Mouse (Mus musculus): ENCODE measurements around the gene Ddx19a.
"Not testable (repeated sequence)": the region's sequence is repeated elsewhere in the genome, so short reads cannot be mapped to it uniquely, and the experiment has no call there.

Gene Ddx19a

GRCm38 (mm10) chr8:110938882-110939589 lies 58.6 kb downstream of the Ddx19a start:
- intact Hi-C loops (cut with DNase I), result no loop called here

GRCm38 (mm10) chr8:110936217-110936616 lies 61.4 kb downstream of the Ddx19a start:
- intact Hi-C loops (cut with DNase I), result no loop called here

GRCm38 (mm10) chr8:110933272-110933671 lies 64.3 kb downstream of the Ddx19a start:
- intact Hi-C loops (cut with DNase I), result no loop called here

- intact Hi-C loops (cut with DNase I), result no loop called here
Measured at GRCm38 (mm10) chr8:110932444-110932843, 65.2 kb downstream of the Ddx19a start.

- intact Hi-C loops (cut with DNase I), result no loop called here
Measured at GRCm38 (mm10) chr8:110931176-110931939, 66.2 kb downstream of the Ddx19a start.

GRCm38 (mm10) chr8:110929672-110930071 lies 67.9 kb downstream of the Ddx19a start:
- intact Hi-C loops (cut with DNase I), result not testable (repeated sequence)

GRCm38 (mm10) chr8:110929066-110929465 lies 68.5 kb downstream of the Ddx19a start:
- intact Hi-C loops (cut with DNase I), result no loop called here

- intact Hi-C loops (cut with DNase I), result no loop called here
Measured at GRCm38 (mm10) chr8:110928435-110928834, 69.2 kb downstream of the Ddx19a start.

GRCm38 (mm10) chr8:110926690-110927089 lies 70.9 kb downstream of the Ddx19a start:
- intact Hi-C loops (cut with DNase I), result no loop called here

- intact Hi-C loops (cut with DNase I), result no loop called here
Measured at GRCm38 (mm10) chr8:110925691-110926140, 71.9 kb downstream of the Ddx19a start.

Small RNA genes within 50 kb of the gene (microRNA-seq; reads per million reads assigned to microRNA genes)
- gene Gm24103 (0 reads per million in 2 experiments), gene Mir3473d (0.11 to 0.74 reads per million in 2 experiments)
